Mouse (Mus musculus): Measurements from ENCODE around the gene Dhtkd1. TPM values are rescaled to one million over a fixed set of nuclear protein-coding genes. Genes with fewer than 3 reads are reported as not detected.

Dhtkd1 gene
- polyA plus RNA-seq, 1 experiment from 2014 or later = 6.8 TPM

DNA sequence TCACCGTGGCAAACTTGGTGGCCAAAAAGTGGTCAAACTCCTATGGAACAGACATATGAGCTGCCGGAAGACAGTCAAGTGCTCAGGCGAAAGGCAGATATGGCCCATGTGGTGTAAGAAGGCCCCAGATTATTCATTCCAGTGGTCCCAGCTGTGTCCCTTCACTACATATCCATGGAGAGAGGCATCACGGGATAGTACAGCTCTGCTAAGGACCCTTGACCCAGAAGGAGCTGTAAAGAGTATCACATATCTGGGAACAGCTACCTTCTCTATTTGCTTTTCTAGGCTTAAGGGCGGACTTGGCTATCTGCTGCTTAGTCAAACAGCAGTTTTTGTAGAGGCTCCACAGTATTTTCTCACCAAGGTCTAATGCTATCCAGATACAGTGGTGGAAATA, 12.8 kb downstream of the Dhtkd1 start:
- no peaks in the 10 kb centered on the region for H3K27me3 ChIP-seq
- 90% methylated on average over 5 of the region's 5 CpGs for WGBS
- H3K36me3 ChIP-seq = peaks cover 29% of the 10 kb centered on the region
- no peak overlapping the region for H3K9ac ChIP-seq (replicated peaks)
- H3K9me3 ChIP-seq = no peaks in the 10 kb centered on the region
- H3K27ac ChIP-seq = no peak overlapping the region
- no peak overlapping the region for H3K4me2 ChIP-seq (replicated peaks)
- no peaks in the 10 kb centered on the region for H3K4me1 ChIP-seq (replicated peaks)
- no peak overlapping the region for H3K4me3 ChIP-seq (replicated peaks)
- no peak for ATAC-seq

DNA sequence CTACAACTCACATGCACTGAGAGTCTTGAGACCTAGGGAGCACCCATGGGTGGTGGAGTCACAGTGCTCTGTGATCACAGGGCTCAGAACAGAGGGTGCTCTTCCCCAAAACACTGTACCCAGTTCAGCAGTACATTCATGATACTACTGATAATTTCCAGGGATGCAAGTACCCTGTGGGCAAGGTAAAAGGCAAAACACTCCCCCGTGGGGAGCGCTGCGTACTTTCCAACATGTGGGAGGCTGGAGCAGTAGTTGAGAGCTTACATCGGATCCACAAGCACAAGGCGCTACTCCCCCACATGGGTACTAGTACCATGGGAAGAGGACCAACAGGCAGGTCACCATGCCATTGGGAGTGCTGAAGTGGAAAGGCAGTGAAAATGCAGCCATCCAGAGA, 15.1 kb downstream of the Dhtkd1 start:
- Histone ChIP-seq H3K4me1 (replicated peaks) (no peaks in the 10 kb centered on the region), H3K9ac (replicated peaks) (no peak overlapping the region), H3K4me3 (replicated peaks) (no peak overlapping the region), H3K27me3 (no peaks in the 10 kb centered on the region), H3K4me2 (replicated peaks) (no peak overlapping the region), H3K36me3 (peaks cover 29% of the 10 kb centered on the region), H3K27ac (no peak overlapping the region), H3K9me3 (no peaks in the 10 kb centered on the region)
- 92% methylated on average over 5 of the region's 5 CpGs for WGBS
- ATAC-seq = no peak

- Histone ChIP-seq H3K4me1 (replicated peaks) (no peaks in the 10 kb centered on the region), H3K27me3 (no peaks in the 10 kb centered on the region), H3K9me3 (no peaks in the 10 kb centered on the region), H3K4me3 (replicated peaks) (no peak overlapping the region), H3K36me3 (peaks cover 32% of the 10 kb centered on the region), H3K9ac (replicated peaks) (no peak overlapping the region), H3K4me2 (replicated peaks) (no peak overlapping the region), H3K27ac (no peak overlapping the region)
- ATAC-seq = no peak
- 89% methylated on average over 9 of the region's 9 CpGs for WGBS
Measured at GRCm38 (mm10) chr2:5923786-5924185, 18.8 kb downstream of the Dhtkd1 start.

DNA sequence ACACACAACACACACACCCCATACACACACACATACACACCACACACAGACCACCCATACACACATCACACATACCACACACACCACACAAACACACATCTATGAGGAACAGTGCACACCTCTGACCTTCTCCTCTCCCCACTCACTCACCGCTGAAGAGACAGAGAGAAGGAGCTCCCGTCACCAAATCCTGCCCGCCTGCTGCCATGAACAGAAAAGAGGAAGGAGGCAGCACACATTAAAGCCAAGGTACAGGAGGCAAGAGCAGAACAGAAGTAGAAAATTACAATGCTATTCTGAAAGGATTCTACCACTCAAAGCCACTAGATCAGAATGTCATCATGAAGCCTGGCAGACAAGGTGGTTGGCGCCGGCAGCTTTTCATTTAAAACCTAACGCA, 19.8 kb downstream of the Dhtkd1 start:
- no peak overlapping the region for H3K9ac ChIP-seq (replicated peaks)
- H3K27ac ChIP-seq = no peak overlapping the region
- no peak overlapping the region for H3K4me3 ChIP-seq (replicated peaks)
- WGBS = 96% methylated on average over 6 of the region's 6 CpGs
- no peak overlapping the region for H3K4me2 ChIP-seq (replicated peaks)
- H3K4me1 ChIP-seq (replicated peaks) = no peaks in the 10 kb centered on the region
- H3K27me3 ChIP-seq = no peaks in the 10 kb centered on the region
- H3K9me3 ChIP-seq = no peaks in the 10 kb centered on the region
- peaks cover 31% of the 10 kb centered on the region for H3K36me3 ChIP-seq
- no peak for ATAC-seq

GRCm38 (mm10) chr2:5911282-5911965, 31.2 kb downstream of the Dhtkd1 start:
- H3K4me1 ChIP-seq (replicated peaks) = no peaks in the 10 kb centered on the region
- peak; percentile 58; the same call in 1 of the 2 replicates for ATAC-seq
- H3K36me3 ChIP-seq = peaks cover 18% of the 10 kb centered on the region
- H3K27ac ChIP-seq = no peak overlapping the region
- H3K27me3 ChIP-seq = no peaks in the 10 kb centered on the region
- H3K4me3 ChIP-seq (replicated peaks) = no peak overlapping the region
- H3K9me3 ChIP-seq = no peaks in the 10 kb centered on the region
- WGBS = 48% methylated on average over 16 of the region's 16 CpGs
- no peak overlapping the region for H3K9ac ChIP-seq (replicated peaks)
- H3K4me2 ChIP-seq (replicated peaks) = no peak overlapping the region

- Histone ChIP-seq H3K27ac (no peak overlapping the region), H3K27me3 (no peaks in the 10 kb centered on the region), H3K9ac (replicated peaks) (no peak overlapping the region), H3K9me3 (no peaks in the 10 kb centered on the region), H3K4me2 (replicated peaks) (no peak overlapping the region), H3K4me3 (replicated peaks) (no peak overlapping the region), H3K4me1 (replicated peaks) (no peaks in the 10 kb centered on the region), H3K36me3 (peaks cover 29% of the 10 kb centered on the region)
- ATAC-seq = no peak
- 51% methylated on average over 3 of the region's 3 CpGs for WGBS
Measured at GRCm38 (mm10) chr2:5906625-5907024, 36.0 kb downstream of the Dhtkd1 start.

GRCm38 (mm10) chr2:5906092-5906491, 36.5 kb downstream of the Dhtkd1 start:
- H3K4me3 ChIP-seq (replicated peaks) = no peak overlapping the region
- no peak overlapping the region for H3K4me2 ChIP-seq (replicated peaks)
- no peaks in the 10 kb centered on the region for H3K27me3 ChIP-seq
- H3K36me3 ChIP-seq = peaks cover 30% of the 10 kb centered on the region
- no peak for ATAC-seq
- H3K4me1 ChIP-seq (replicated peaks) = no peaks in the 10 kb centered on the region
- H3K9ac ChIP-seq (replicated peaks) = no peak overlapping the region
- no peaks in the 10 kb centered on the region for H3K9me3 ChIP-seq
- WGBS = 55% methylated on average over 5 of the region's 5 CpGs
- H3K27ac ChIP-seq = no peak overlapping the region

GRCm38 (mm10) chr2:5900145-5900544, 42.4 kb downstream of the Dhtkd1 start:
- Histone ChIP-seq H3K27ac (no peak overlapping the region), H3K4me3 (replicated peaks) (no peak overlapping the region), H3K4me2 (replicated peaks) (no peak overlapping the region), H3K27me3 (no peaks in the 10 kb centered on the region), H3K9ac (replicated peaks) (no peak overlapping the region), H3K9me3 (no peaks in the 10 kb centered on the region), H3K36me3 (peaks cover 24% of the 10 kb centered on the region), H3K4me1 (replicated peaks) (no peaks in the 10 kb centered on the region)
- no peak for ATAC-seq
- 54% methylated on average over 5 of the region's 5 CpGs for WGBS

- H3K4me3 ChIP-seq (replicated peaks) = peak within 1 kb of the TSS; percentile 82
Measured at GRCm38 (mm10) chr2:5894843-5895570, 47.6 kb downstream of the Dhtkd1 start, which contains the start of gene Sec61a2. TSS of gene Sec61a2 (minus strand) at chr2:5895432.

GRCm38 (mm10) chr2:5894296-5894695, 48.3 kb downstream of the Dhtkd1 start:
- Histone ChIP-seq H3K9ac (replicated peaks) (peak overlapping the region; percentile 89), H3K36me3 (peaks cover 26% of the 10 kb centered on the region), H3K9me3 (no peaks in the 10 kb centered on the region), H3K4me3 (replicated peaks) (peak overlapping the region; percentile 82), H3K4me2 (replicated peaks) (peak overlapping the region; percentile 65), H3K27me3 (no peaks in the 10 kb centered on the region), H3K27ac (peak overlapping the region; percentile 25; the same call in 1 of the 2 replicates), H3K4me1 (replicated peaks) (peaks cover 18% of the 10 kb centered on the region)
- no peak for ATAC-seq
- WGBS = 52% methylated on average over 11 of the region's 11 CpGs

More at GRCm38 (mm10) chr2:5894843-5895570, 47.6 kb downstream of the Dhtkd1 start, which contains the start of gene Sec61a2:
- peak; percentile 99 for ATAC-seq
- H3K4me1 ChIP-seq (replicated peaks) = peaks cover 18% of the 10 kb centered on the region
- under 1% methylated on average over 61 of the region's 62 CpGs for WGBS
- H3K4me2 ChIP-seq (replicated peaks) = peak within 1 kb of the TSS; percentile 65
- H3K9ac ChIP-seq (replicated peaks) = peak within 1 kb of the TSS; percentile 89
- H3K36me3 ChIP-seq = peaks cover 26% of the 10 kb centered on the region
- no peaks in the 10 kb centered on the region for H3K9me3 ChIP-seq
- H3K27me3 ChIP-seq = no peaks in the 10 kb centered on the region
- H3K27ac ChIP-seq = peak within 1 kb of the TSS; percentile 81

DNA sequence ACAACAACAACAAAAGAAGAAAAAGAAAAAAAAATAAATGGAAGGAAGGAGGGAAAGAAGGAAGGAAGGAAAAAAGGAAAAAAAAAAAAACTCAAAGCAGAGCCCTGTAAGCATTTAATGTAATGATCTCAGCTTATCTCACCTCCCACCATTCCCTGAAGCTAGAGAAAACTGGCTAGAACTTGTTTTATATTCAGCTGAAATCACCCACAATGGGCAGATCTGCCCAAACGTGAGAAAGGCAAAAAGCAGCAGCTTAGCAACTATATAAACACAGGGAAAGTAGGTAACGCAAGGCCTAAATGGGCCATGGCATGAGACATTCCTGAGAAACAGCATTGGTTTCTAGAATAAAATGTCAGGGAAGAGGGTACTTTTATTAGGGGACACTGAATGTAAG, 53.2 kb downstream of the Dhtkd1 start:
- Histone ChIP-seq H3K4me2 (replicated peaks) (no peak overlapping the region), H3K27me3 (no peaks in the 10 kb centered on the region), H3K36me3 (peaks cover 52% of the 10 kb centered on the region), H3K4me3 (replicated peaks) (no peak overlapping the region), H3K4me1 (replicated peaks) (peaks cover 17% of the 10 kb centered on the region), H3K9me3 (no peaks in the 10 kb centered on the region), H3K27ac (no peak overlapping the region), H3K9ac (replicated peaks) (no peak overlapping the region)
- no peak for ATAC-seq
- WGBS = 75% methylated on average over 2 of the region's 2 CpGs

- Histone ChIP-seq H3K4me3 (replicated peaks) (no peak overlapping the region), H3K4me2 (replicated peaks) (no peak overlapping the region), H3K27ac (no peak overlapping the region), H3K9ac (replicated peaks) (no peak overlapping the region), H3K9me3 (no peaks in the 10 kb centered on the region), H3K4me1 (replicated peaks) (peaks cover 13% of the 10 kb centered on the region), H3K27me3 (no peaks in the 10 kb centered on the region), H3K36me3 (peaks cover 54% of the 10 kb centered on the region)
- no peak for ATAC-seq
- 92% methylated on average over 5 of the region's 5 CpGs for WGBS
Measured at GRCm38 (mm10) chr2:5888865-5889264, 53.7 kb downstream of the Dhtkd1 start.

All from midbrain, embryonic 13.5 days (tissue).